Mouse (Mus musculus): ENCODE results near the gene Pip4k2a. TPM values are rescaled to one million over a fixed set of nuclear protein-coding genes. Genes with fewer than 3 reads are reported as not detected.
A peak's percentile ranks its signal among the peaks of the same experiment; 100 is the strongest.

Gene Pip4k2a
- polyA plus RNA-seq, 1 experiment, result 10.4 TPM

DNA sequence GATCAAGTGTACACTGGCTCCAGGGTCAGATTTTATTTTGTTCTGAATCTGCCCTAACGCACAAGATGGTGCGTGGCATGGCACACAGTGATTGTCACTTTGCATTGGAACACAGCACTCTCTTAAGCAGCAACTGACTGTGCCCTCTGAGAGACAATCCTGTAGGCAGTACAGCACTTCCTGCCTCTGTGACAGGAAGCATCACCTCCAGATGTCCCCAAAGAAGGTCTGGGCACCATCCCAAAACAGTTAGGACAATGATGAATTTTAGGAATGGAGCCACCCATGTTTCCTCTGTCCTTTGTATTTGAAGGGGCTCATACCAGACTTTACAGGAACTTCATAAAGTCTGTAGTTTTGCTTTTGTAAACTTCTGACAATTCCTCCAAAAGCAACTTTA is 54.0 kb downstream of the Pip4k2a start:
- Histone ChIP-seq H3K4me3 (no peak overlapping the region), H3K4me2 (ENCODE audit: low read depth) (no peak overlapping the region), H3K79me2 (ENCODE audit: control insufficient read depth, insufficient read depth) (peaks cover 4% of the 10 kb centered on the region), H3K36me3 (ENCODE audit: control insufficient read depth, insufficient read depth) (no peaks in the 10 kb centered on the region), H3ac (ENCODE audit: control insufficient read depth, insufficient read length) (no peak overlapping the region), H3K27me3 (ENCODE audit: control insufficient read depth, insufficient read depth, insufficient read length) (no peaks in the 10 kb centered on the region)
- TF ChIP-seq POLR2AphosphoS2 (IDR thresholded peaks at IDR 0.05; ENCODE audit: insufficient read length, low read depth) (no peak), POLR2A (IDR thresholded peaks at IDR 0.05; ENCODE audit: insufficient read length, low read depth) (no peak), MYOG (IDR thresholded peaks at IDR 0.05; ENCODE audit: control insufficient read depth in 1 of 3, insufficient read depth in 1 of 3, insufficient read length in 2 of 3, low read depth in 2 of 3) (no peak), MYOD1 (IDR thresholded peaks at IDR 0.05; ENCODE audit: control insufficient read depth in 1 of 3, insufficient read length in 2 of 3, low read depth in 2 of 3) (no peak), MAX (IDR thresholded peaks at IDR 0.05; ENCODE audit: low read depth) (no peak)

GRCm38 (mm10) chr2:18943366-18943765 is 54.6 kb downstream of the Pip4k2a start:
- Histone ChIP-seq H3K79me2 (ENCODE audit: control insufficient read depth, insufficient read depth) (peaks cover 4% of the 10 kb centered on the region), H3K4me3 (no peak overlapping the region), H3K4me2 (ENCODE audit: low read depth) (no peak overlapping the region), H3K27me3 (ENCODE audit: control insufficient read depth, insufficient read depth, insufficient read length) (no peaks in the 10 kb centered on the region), H3K36me3 (ENCODE audit: control insufficient read depth, insufficient read depth) (no peaks in the 10 kb centered on the region), H3ac (ENCODE audit: control insufficient read depth, insufficient read length) (no peak overlapping the region)
- no peak for TF ChIP-seq SRF (IDR thresholded peaks at IDR 0.05; ENCODE audit: control insufficient read depth, insufficient read length, low read depth)
- TF ChIP-seq MAX (IDR thresholded peaks at IDR 0.05; ENCODE audit: low read depth), result no peak
- TF ChIP-seq CEBPB (IDR thresholded peaks at IDR 0.05; ENCODE audit: insufficient read depth, poor library complexity, severe bottlenecking), result no peak

DNA sequence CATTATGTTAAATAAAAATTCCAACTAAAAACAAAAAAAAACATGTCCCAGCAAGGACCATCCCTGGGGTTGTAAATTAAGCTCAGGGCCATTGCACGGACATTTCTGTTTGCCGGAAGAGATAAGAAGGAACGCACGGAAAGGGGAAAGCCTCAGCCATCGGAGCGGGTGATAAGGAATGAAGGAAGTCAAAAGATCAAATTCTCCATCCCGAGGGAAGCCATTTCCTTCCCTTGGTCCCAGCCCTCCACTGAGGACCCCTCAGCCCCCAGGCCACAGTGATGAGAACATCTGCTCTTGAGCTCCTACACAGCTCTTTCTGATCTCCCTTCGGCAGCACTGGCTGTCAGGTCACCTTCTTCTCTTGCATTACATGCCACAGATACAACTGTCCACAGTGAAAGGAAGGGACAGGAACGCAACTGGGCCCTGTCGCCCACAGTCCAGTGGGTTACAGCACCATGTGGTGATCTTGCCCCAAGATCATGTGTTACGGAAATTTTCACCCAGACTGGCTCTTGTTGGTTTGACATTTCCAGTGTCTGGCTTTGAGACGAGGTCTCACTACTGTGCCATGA is 57.1 kb downstream of the Pip4k2a start:
- Histone ChIP-seq H3K4me3 (no peak overlapping the region), H3K4me2 (ENCODE audit: low read depth) (no peak overlapping the region), H3K36me3 (ENCODE audit: control insufficient read depth, insufficient read depth) (no peaks in the 10 kb centered on the region), H3ac (ENCODE audit: control insufficient read depth, insufficient read length) (no peak overlapping the region), H3K79me2 (ENCODE audit: control insufficient read depth, insufficient read depth) (peaks cover 9% of the 10 kb centered on the region), H3K27me3 (ENCODE audit: control insufficient read depth, insufficient read depth, insufficient read length) (no peaks in the 10 kb centered on the region)
- no peak for TF ChIP-seq CEBPB (IDR thresholded peaks at IDR 0.05; ENCODE audit: insufficient read depth, poor library complexity, severe bottlenecking)
- TF ChIP-seq E2F4 (IDR thresholded peaks at IDR 0.05; ENCODE audit: insufficient read depth), result no peak

GRCm38 (mm10) chr2:18938923-18939329 is 59.0 kb downstream of the Pip4k2a start:
- no peaks in the 10 kb centered on the region for H3K27me3 ChIP-seq (ENCODE audit: control insufficient read depth, insufficient read depth, insufficient read length)
- no peak overlapping the region for H3K4me3 ChIP-seq
- H3K4me2 ChIP-seq (ENCODE audit: low read depth), result peak overlapping the region; percentile 28
- no peaks in the 10 kb centered on the region for H3K36me3 ChIP-seq (ENCODE audit: control insufficient read depth, insufficient read depth)
- TF ChIP-seq SRF (IDR thresholded peaks at IDR 0.05; ENCODE audit: control insufficient read depth, insufficient read length, low read depth) (no peak), CEBPB (IDR thresholded peaks at IDR 0.05; ENCODE audit: insufficient read depth, poor library complexity, severe bottlenecking) (peak; percentile 71; the same call in 1 of the 2 replicates), USF1 (IDR thresholded peaks at IDR 0.05; ENCODE audit: low read depth) (peak; percentile 16), MYOD1 (IDR thresholded peaks at IDR 0.05; ENCODE audit: control insufficient read depth in 1 of 3, insufficient read length in 2 of 3, low read depth in 2 of 3) (peak in 1 of 3 experiments; percentile 6), MAX (IDR thresholded peaks at IDR 0.05; ENCODE audit: low read depth) (no peak), MYOG (IDR thresholded peaks at IDR 0.05; ENCODE audit: control insufficient read depth in 1 of 3, insufficient read depth in 1 of 3, insufficient read length in 2 of 3, low read depth in 2 of 3) (peak in 1 of 3 experiments; percentile 23)
- H3K79me2 ChIP-seq (ENCODE audit: control insufficient read depth, insufficient read depth), result peaks cover 18% of the 10 kb centered on the region
- no peak overlapping the region for H3ac ChIP-seq (ENCODE audit: control insufficient read depth, insufficient read length)

DNA sequence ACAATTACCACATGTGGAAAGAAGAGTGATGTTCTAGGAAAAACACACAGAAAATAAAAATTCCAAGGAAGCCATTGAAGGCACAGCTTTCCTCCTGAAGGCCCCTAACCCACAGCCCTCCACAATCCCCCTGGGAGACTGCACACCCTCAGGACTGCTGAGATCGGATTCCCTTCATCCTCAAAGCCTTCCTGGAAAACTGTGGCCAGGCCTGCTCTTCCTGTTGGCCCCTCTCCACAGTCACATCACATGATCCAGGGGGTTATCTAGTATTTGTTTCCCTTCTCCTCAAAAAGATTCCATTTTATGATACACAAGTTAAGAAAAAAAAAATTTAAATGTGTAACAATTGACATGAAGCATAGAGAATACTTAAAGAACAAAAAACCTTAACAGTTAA is 59.7 kb downstream of the Pip4k2a start:
- no peaks in the 10 kb centered on the region for H3K27me3 ChIP-seq (ENCODE audit: control insufficient read depth, insufficient read depth, insufficient read length)
- no peak overlapping the region for H3ac ChIP-seq (ENCODE audit: control insufficient read depth, insufficient read length)

GRCm38 (mm10) chr2:18937611-18938010 is 60.3 kb downstream of the Pip4k2a start:
- no peak for TF ChIP-seq USF1 (IDR thresholded peaks at IDR 0.05; ENCODE audit: low read depth)
- TF ChIP-seq MYOG (IDR thresholded peaks at IDR 0.05; ENCODE audit: control insufficient read depth in 1 of 3, insufficient read depth in 1 of 3, insufficient read length in 2 of 3, low read depth in 2 of 3), result peak in 2 of 3 experiments; percentile 33 to 77
- TF ChIP-seq MYOD1 (IDR thresholded peaks at IDR 0.05; ENCODE audit: control insufficient read depth in 1 of 3, insufficient read length in 2 of 3, low read depth in 2 of 3), result peak in 2 of 3 experiments; percentile 68 to 70
- no peak for TF ChIP-seq TCF3 (IDR thresholded peaks at IDR 0.05; ENCODE audit: insufficient read length, low read depth)
- H3ac ChIP-seq (ENCODE audit: control insufficient read depth, insufficient read length), result no peak overlapping the region

More for the DNA sequence above, 59.7 kb downstream of the Pip4k2a start:
- Histone ChIP-seq H3K4me3 (no peak overlapping the region), H3K4me2 (ENCODE audit: low read depth) (peak overlapping the region; percentile 28), H3K79me2 (ENCODE audit: control insufficient read depth, insufficient read depth) (peaks cover 18% of the 10 kb centered on the region), H3K36me3 (ENCODE audit: control insufficient read depth, insufficient read depth) (no peaks in the 10 kb centered on the region)
- TF ChIP-seq SRF (IDR thresholded peaks at IDR 0.05; ENCODE audit: control insufficient read depth, insufficient read length, low read depth), result no peak
- TF ChIP-seq TCF3 (IDR thresholded peaks at IDR 0.05; ENCODE audit: insufficient read length, low read depth), result no peak
- no peak for TF ChIP-seq POLR2AphosphoS2 (IDR thresholded peaks at IDR 0.05; ENCODE audit: insufficient read length, low read depth)
- no peak for TF ChIP-seq MAX (IDR thresholded peaks at IDR 0.05; ENCODE audit: low read depth)
- no peak for TF ChIP-seq POLR2A (IDR thresholded peaks at IDR 0.05; ENCODE audit: insufficient read length, low read depth)
- no peak for TF ChIP-seq REST (IDR thresholded peaks at IDR 0.05; ENCODE audit: insufficient read depth, insufficient read length)

More at GRCm38 (mm10) chr2:18937611-18938010, 60.3 kb downstream of the Pip4k2a start:
- no peaks in the 10 kb centered on the region for H3K36me3 ChIP-seq (ENCODE audit: control insufficient read depth, insufficient read depth)
- no peaks in the 10 kb centered on the region for H3K27me3 ChIP-seq (ENCODE audit: control insufficient read depth, insufficient read depth, insufficient read length)
- H3K4me3 ChIP-seq, result no peak overlapping the region
- H3K79me2 ChIP-seq (ENCODE audit: control insufficient read depth, insufficient read depth), result peaks cover 18% of the 10 kb centered on the region
- H3K4me2 ChIP-seq (ENCODE audit: low read depth), result peak overlapping the region; percentile 28

Measured in myocyte (in vitro differentiated cells).